Mouse (Mus musculus) spleen, adult 2 months (tissue): ENCODE data around the gene Enoph1.

Source experiments
- CTCF ChIP-seq: fragments of 200-500 bp; IDR thresholded peaks from 2 replicates; pipeline ENCODE4 v1.5.1; 2011; ENCODE audit warnings: mild to moderate bottlenecking, inconsistent platforms; ENCODE audit not compliant: insufficient read depth, insufficient read length, insufficient replicate concordance; ENCODE audit errors: extremely low read depth
- POLR2A ChIP-seq: fragments of 200-500 bp; IDR thresholded peaks from 2 replicates; pipeline ENCODE4 v1.6.1; 2011; ENCODE audit warnings: low read depth, low read length, inconsistent platforms

GRCm38 (mm10) chr5:100055866-100056369 lies 16.1 kb downstream of the Enoph1 start:
- TF ChIP-seq POLR2A (no peak), CTCF (no peak)
